Mouse (Mus musculus) c-Kit-positive CD71-negative TER-119-negative erythroid progenitor cells, embryonic 14.5 days (primary cell): ENCODE measurements around the gene Pspn.

Experiments
- DNase-seq: peaks from one replicate; pipeline ENCODE4 v3.0.0-alpha.2; 2013; ENCODE audit warnings: low read depth

Pspn gene

DNA sequence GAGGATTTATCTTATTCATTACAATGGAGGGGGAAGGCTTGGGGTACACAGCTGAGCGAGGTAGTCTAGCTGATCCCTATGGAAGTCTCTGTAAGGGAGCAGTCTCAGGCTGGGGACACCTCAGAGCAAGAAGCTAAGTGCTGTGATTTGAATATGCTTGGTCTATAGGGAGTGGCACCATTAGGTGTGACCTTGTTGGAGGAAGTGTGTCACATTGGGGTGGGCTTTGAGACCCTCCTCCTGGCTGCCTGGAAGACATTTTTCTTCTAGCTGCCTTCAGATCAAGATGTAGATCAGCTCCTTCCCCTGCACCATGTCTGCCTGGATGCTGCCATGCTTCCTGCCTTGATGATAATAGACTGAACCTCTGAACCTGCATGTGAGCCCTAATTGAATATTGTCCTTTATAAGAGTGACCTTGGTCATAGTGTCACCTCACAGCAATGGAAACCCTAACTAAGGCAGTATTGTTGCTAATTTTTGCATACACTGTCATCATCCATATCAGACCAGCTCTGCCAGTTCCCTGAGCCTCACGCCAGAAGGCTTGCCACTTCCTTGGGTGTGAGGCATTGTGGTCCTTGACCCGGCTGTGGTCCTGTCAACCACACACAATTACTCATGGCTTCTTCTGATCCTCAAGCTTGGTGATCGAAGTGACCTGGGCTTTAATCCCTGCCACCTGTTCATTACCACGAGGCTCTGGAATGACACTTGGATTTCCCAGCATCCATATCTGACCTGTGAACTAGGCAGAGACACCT lies 37.0 kb downstream of the Pspn start:
- no peak for DNase-seq

DNA sequence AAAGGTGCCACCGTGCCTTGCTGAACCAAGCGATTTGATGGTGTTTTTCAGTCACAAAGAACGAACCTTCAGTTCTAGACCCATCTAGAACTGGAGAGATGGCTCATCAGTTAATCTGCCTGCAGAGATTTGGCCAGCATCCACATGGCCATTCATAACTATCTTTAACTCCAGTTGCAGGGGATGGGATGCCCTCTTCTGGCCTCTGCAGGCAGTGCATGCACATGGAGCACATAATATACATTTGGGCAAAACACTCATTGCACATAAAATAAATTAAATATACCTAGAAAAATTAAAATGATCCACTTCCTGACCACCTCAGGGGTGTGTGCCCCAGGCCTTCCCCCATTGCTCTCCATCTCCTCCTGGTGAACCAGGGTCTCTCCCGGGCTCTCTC lies 37.9 kb downstream of the Pspn start:
- DNase-seq: no peak

DNA sequence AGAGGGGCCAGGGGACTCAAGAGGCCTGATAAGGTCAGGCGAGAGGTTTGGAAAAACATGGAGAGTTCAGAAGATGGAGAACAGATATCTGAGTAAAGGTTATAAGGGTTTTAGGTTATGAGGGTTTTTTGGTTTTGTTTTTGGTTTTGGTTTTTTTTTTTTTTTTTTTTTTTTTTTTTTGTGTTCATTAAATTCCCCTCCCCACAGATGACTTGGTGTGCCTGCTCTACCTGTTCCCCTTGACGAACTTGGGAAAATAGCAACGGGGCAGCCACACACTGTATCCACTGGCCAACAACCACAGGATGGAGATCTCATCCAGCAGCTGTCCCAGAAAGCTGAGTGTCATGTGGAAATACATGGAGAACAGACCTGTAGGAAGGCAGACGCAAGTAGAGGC lies 41.2 kb downstream of the Pspn start:
- DNase-seq: no peak

DNA sequence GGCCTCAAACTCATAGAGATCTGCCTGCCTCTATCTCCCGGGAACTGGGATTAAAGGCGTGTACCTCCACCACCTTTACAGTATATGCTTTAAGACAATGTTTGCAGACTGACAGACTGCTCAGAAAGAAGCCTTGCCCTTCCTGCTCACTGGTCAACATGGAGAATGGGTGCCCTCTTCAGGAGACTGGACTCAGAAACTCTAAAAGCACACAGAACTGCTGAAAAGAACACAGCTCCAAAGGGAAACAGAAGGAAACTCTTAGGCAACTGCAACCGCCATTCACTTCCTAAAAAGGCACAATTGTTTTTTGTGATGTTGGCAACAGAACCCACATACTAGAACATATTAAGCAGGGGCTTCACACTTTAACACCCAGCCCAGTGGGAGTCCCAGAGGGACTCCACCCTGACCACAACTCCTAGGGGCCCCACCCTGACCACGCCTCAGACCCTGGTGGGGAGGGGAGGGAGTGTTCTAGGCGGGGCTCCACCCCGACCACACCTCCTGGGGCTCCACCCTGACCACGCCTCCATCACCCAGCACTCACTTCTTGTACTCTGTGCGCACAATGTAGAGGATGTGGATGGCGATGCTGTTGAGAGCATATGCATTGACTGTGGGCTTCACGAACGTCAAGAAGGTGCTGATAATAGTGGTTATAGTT lies 41.9 kb downstream of the Pspn start:
- DNase-seq: peak; percentile 79

DNA sequence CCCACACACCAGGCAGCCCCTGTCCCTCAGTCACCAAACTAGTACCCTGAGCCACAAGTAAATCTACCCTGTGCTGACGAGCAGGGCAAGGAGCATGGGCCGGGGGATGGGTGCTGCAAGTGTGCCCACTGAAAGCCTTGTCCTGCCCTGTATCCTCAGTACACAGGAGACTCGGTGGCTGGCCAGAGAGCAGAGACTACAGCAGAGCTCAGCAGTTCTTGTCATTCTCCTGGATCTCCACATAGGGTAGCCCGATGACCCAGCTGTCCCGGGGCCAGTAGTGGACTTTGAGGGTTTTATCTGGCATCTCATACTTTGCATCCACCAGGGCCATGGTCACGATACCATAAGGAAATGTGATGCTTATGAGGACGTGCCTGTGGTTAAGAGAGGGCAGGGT lies 44.9 kb downstream of the Pspn start:
- no peak for DNase-seq

DNA sequence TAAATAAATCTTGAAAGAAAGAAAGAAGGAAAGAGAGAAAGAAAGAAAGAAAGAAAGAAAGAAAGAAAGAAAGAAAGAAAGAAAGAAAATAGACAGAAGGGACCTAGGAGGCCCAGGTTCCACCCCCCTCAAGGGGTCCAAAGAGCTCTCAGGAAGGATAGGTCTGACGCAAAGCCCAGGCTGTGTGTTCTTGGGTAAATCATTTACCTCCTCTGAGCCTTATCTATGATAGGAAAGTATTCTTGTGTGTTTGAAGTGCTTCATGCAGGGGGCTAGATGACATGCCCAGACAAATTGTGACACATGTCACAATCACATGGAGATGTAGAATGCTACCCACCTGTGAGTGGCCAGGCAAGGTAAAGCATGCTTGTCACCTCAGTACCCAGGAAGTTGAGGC lies 47.2 kb downstream of the Pspn start:
- DNase-seq: no peak

DNA sequence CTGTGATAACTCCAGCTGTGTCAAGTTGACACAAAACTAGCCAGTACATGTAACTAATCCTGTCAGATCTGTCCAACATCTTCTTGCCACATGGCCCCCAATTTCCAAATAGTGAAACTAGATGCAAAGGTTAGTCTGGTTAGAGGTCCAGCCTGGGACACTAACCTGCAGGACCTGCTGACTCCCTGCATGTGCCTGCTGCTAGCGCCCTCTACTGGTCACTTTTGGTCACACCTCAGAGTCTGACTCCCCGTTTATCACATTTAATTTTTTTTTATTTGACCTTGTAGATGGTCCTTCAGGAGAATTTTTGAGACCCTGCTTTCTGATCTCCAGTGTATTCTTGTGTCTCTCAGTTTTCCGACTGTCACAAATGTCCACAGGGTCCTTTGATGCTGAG lies 48.9 kb downstream of the Pspn start:
- DNase-seq: peak; percentile 64
